ENCODE assay signal across 21 mouse cellular contexts in the genomic region with DNA sequence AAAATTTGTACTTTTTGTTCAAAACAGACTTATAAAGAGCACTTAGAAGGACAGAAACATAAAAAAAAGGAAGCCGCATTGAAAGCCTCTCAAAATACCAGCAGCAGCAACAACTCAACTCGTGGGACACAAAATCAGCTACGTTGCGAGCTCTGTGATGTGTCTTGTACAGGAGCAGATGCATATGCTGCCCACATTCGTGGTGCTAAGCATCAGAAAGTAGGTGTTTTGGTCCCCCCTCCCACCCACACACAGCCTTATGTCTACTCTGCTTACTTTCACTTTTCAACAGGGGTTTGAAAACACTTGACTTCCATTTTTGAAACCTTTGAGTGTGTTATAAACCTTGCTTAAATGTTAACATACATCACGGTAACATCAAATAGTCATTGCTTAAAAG. TPM values are rescaled to one million over a fixed set of nuclear protein-coding genes. Genes with fewer than 3 reads are reported as not detected.
A peak's percentile ranks its signal among the peaks of the same experiment; 100 is the strongest.
DNase-seq lines count a peak whose midpoint lies in the region; ATAC-seq lines count a peak whose summit lies in the region.
"Had no signal": no experiment of that assay in that cellular context is flagged by ENCODE, and none has a peak within 500 bp of the region (broad histone marks: within the 10 kb centered on the region; RNA-seq: fewer than 3 reads in every experiment).

No protein-coding gene starts in this region.

- intact Hi-C loops in left cerebral cortex, postnatal 4 days (cut with DNase I), result no loop called here

- peaks cover 66% of the 10 kb centered on the region for H3K36me3 ChIP-seq in kidney, embryonic 14.5 days (ENCODE audit: control insufficient read depth, insufficient read depth, low read length)

- no peaks in the 10 kb centered on the region for H3K9me3 ChIP-seq in kidney, embryonic 14.5 days (ENCODE audit: control insufficient read depth, low read length)
- H3K9me3 ChIP-seq: embryonic facial prominence, embryonic 12.5 days; heart, embryonic 12.5 days; hindbrain, embryonic 15.5 days; limb, embryonic 10.5 days; liver, embryonic 12.5 days; midbrain, embryonic 10.5 days; neural tube, embryonic 13.5 days had no signal

- H3K4me2 ChIP-seq in kidney, embryonic 14.5 days (replicated peaks; ENCODE audit: low read depth, low read length), result no peak overlapping the region
- H3K4me2 ChIP-seq: embryonic facial prominence, embryonic 12.5 days; heart, embryonic 12.5 days; hindbrain, embryonic 15.5 days; liver, embryonic 12.5 days; lung, embryonic 14.5 days; neural tube, embryonic 13.5 days had no signal

- H3K4me1 ChIP-seq in kidney, embryonic 14.5 days (ENCODE audit: control insufficient read depth, insufficient read depth, low read length), result no peaks in the 10 kb centered on the region
- H3K4me1 ChIP-seq: embryonic facial prominence, embryonic 12.5 days; heart, embryonic 12.5 days; hindbrain, embryonic 15.5 days; limb, embryonic 10.5 days; liver, embryonic 12.5 days; midbrain, embryonic 10.5 days; neural tube, embryonic 13.5 days had no signal

- peak; percentile 40 to 48 for DNase-seq in left cerebral cortex, adult 18-20 months (ENCODE audit: low spot score in 2 of 2)
- no peak for DNase-seq in left cerebral cortex, postnatal 4 days
- DNase-seq in layer of hippocampus, adult 9-10 months (ENCODE audit: low spot score), result peak; percentile 24
- DNase-seq in naive thymus-derived CD4-positive, alpha-beta T cell, adult 2 months (ENCODE audit: low read depth), result peak; percentile 17
- no peak for DNase-seq in gastrocnemius, postnatal 10 days
- DNase-seq: adrenal gland, adult 8-10 months; cerebellum, adult 8-10 months; forebrain, postnatal 0 days; kidney, adult 11 months; kidney, postnatal 10 days; lung, embryonic 14.5 days; lung, postnatal 4 days had no signal

- no peak overlapping the region for H3K9ac ChIP-seq in kidney, embryonic 14.5 days (ENCODE audit: low read depth, low read length)
- H3K9ac ChIP-seq: embryonic facial prominence, embryonic 12.5 days; forebrain, postnatal 0 days; heart, embryonic 12.5 days; hindbrain, embryonic 15.5 days; liver, embryonic 12.5 days; lung, embryonic 14.5 days; neural tube, embryonic 13.5 days had no signal

- no peaks in the 10 kb centered on the region for H3K27me3 ChIP-seq in kidney, embryonic 14.5 days (ENCODE audit: control insufficient read depth, insufficient read depth, low read length)
- H3K27me3 ChIP-seq: embryonic facial prominence, embryonic 12.5 days; heart, embryonic 12.5 days; hindbrain, embryonic 15.5 days; liver, embryonic 12.5 days; neural tube, embryonic 13.5 days had no signal

- H3K4me3 ChIP-seq in kidney, embryonic 14.5 days (ENCODE audit: low read length), result no peak overlapping the region
- H3K4me3 ChIP-seq: embryonic facial prominence, embryonic 12.5 days; heart, embryonic 12.5 days; hindbrain, embryonic 15.5 days; limb, embryonic 10.5 days; liver, embryonic 12.5 days; midbrain, embryonic 10.5 days; neural tube, embryonic 13.5 days had no signal

- ATAC-seq in activated CD4-positive, CD25-positive, alpha-beta regulatory T cell, adult 4 months, result peak; percentile 36
- ATAC-seq in kidney, embryonic 14.5 days (ENCODE audit: low FRiP score, low TSS enrichment), result no peak
- ATAC-seq: forebrain, postnatal 0 days; liver, embryonic 12.5 days had no signal

- 90% methylated on average over 6 of the region's 6 CpGs for WGBS in kidney, embryonic 14.5 days

- no peak overlapping the region for H3K27ac ChIP-seq in kidney, embryonic 14.5 days (ENCODE audit: low read depth, low read length)
- H3K27ac ChIP-seq: embryonic facial prominence, embryonic 12.5 days; hindbrain, embryonic 15.5 days; limb, embryonic 10.5 days; liver, embryonic 12.5 days; midbrain, embryonic 10.5 days; neural tube, embryonic 13.5 days had no signal

RNA-seq across cellular contexts. Expression of a gene that starts 31.9 kb away (rescaled TPM):
- 100 to 1,000 TPM; 334 to 364 TPM for total RNA-seq in left cerebral cortex, adult 18-20 months (2021)
- total RNA-seq in left cerebral cortex, postnatal 4 days (2021), result 100 to 1,000 TPM; 227 to 235 TPM
- polyA plus RNA-seq in activated CD4-positive, CD25-positive, alpha-beta regulatory T cell, adult 4 months (2017; shearing (Covaris generic)), result 100 to 1,000 TPM; 168 to 169 TPM
- polyA plus RNA-seq in kidney, embryonic 14.5 days (2014; fragmentation: Nextera tagmentation; extraction: Ambion mirVana), result 83.8 and 154 TPM in 2 replicates
- total RNA-seq in gastrocnemius, postnatal 10 days (2021), result 10 to 100 TPM; 72.3 to 89.0 TPM

RNA-seq across cellular contexts. Expression of a gene that starts 55.3 kb away (rescaled TPM):
- total RNA-seq in left cerebral cortex, adult 18-20 months (2021), result 10 to 100 TPM; 52.2 to 56.4 TPM
- 10 to 100 TPM; 15.5 to 16.1 TPM for total RNA-seq in left cerebral cortex, postnatal 4 days (2021)
- polyA plus RNA-seq in activated CD4-positive, CD25-positive, alpha-beta regulatory T cell, adult 4 months (2017; shearing (Covaris generic)), result 10 to 100 TPM; 21.0 to 21.2 TPM
- polyA plus RNA-seq in kidney, embryonic 14.5 days (2014; fragmentation: Nextera tagmentation; extraction: Ambion mirVana), result 10.6 and 25.4 TPM in 2 replicates
- total RNA-seq in gastrocnemius, postnatal 10 days (2021), result 10 to 100 TPM in 1 of 2 experiments, 1 to 10 TPM in 1; 9.0 to 10.9 TPM

Comparison
In these comparisons a context has a peak if more than half of its experiments do, and no peak if none do; other contexts are left out.
1. DNase-seq: peak in left cerebral cortex, adult 18-20 months (2 of 2), layer of hippocampus, adult 9-10 months (single experiment) and naive thymus-derived CD4-positive, alpha-beta T cell, adult 2 months (single experiment); none in left cerebral cortex, postnatal 4 days (single experiment) and gastrocnemius, postnatal 10 days (single experiment).